Mouse (Mus musculus): Measurements from ENCODE around the gene Nr1h5. TPM values are rescaled to one million over a fixed set of nuclear protein-coding genes. Genes with fewer than 3 reads are reported as not detected.

Nr1h5 gene
- not detected in 2 replicates for total RNA-seq (2015)
- total RNA-seq (2017), result not detected in 2 replicates

GRCm38 (mm10) chr3:102964033-102964432 is at the start of gene Nr1h5:
Nr1h5 (minus strand) TSS chr3:102964133.
- ATAC-seq (replicated peaks; ENCODE audit: poor library complexity), result no peak

- no peak for ATAC-seq (replicated peaks; ENCODE audit: poor library complexity)
Observed at GRCm38 (mm10) chr3:103001595-103001994, 37.7 kb upstream of the Nr1h5 start.

GRCm38 (mm10) chr3:102997591-102997990 is 33.7 kb upstream of the Nr1h5 start:
- no peak for ATAC-seq (replicated peaks; ENCODE audit: poor library complexity)

GRCm38 (mm10) chr3:102997036-102997435 is 33.1 kb upstream of the Nr1h5 start:
- ATAC-seq (replicated peaks; ENCODE audit: poor library complexity), result no peak

GRCm38 (mm10) chr3:102995605-102996321 is 31.8 kb upstream of the Nr1h5 start, which contains the start of gene Sike1:
Sike1 (plus strand) TSS chr3:102995708.
- ATAC-seq (replicated peaks; ENCODE audit: poor library complexity), result peak; percentile 93

DNA sequence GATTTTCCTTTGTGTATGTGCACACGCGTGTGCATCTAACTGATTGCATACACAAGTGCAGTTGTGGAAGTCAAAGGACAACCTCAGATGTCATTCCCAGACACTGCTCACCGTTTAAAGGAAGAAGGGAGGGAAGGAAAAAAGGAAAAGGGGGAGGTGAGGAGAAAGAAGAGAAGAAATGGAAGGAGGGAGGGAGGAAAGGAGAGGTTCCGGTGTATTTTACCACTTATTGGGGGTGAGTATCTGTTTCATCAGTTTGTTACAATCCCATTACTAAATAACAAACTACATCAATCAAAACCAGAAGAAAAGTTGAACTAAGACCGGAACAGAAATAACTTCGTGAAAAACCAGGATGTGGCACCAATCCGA is 31.3 kb upstream of the Nr1h5 start:
- ATAC-seq (replicated peaks; ENCODE audit: poor library complexity), result no peak

- ATAC-seq (replicated peaks; ENCODE audit: poor library complexity), result no peak
Observed at GRCm38 (mm10) chr3:102992936-102993335, 29.0 kb upstream of the Nr1h5 start.

GRCm38 (mm10) chr3:102991041-102991440 is 27.1 kb upstream of the Nr1h5 start:
- ATAC-seq (replicated peaks; ENCODE audit: poor library complexity), result no peak

DNA sequence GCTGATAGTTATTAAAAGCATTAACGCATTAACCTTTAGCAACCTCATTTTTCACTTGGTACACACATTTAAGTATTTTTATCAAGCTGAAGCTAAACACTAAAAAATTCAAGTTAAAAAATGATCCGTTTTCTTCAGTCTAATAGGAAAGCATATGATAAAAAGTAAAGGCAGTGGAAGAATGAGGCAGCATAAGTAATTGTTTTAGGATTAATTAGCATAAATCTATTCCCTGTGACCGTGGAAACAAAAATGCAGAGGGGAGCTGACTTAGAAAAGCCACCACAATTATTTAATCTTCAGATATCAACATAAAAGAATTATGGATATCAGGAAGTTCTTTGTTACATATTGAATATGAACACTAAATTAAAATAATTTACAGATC is 16.4 kb upstream of the Nr1h5 start:
- no peak for ATAC-seq (replicated peaks; ENCODE audit: poor library complexity)

GRCm38 (mm10) chr3:102979550-102980348 is 15.8 kb upstream of the Nr1h5 start:
- no peak for ATAC-seq (replicated peaks; ENCODE audit: poor library complexity)

DNA sequence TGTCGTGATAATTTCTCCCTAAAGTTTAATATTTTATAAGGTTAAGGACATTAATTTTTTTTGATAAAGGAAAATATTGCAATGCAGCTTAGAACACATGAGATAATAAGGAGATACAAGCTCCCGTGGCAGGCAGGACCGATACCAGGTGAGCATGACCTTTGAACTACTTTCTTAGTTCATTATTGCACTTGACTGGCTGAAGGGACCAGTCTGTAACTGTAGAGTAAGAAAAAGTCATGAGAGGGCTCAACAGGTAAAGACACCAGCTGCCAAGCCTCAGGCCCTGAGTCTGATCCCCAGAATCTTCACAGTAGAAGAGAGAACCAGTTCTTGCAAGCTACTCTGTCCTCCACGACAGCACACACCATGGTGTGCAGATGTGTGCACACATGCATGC is 13.0 kb upstream of the Nr1h5 start:
- ATAC-seq (replicated peaks; ENCODE audit: poor library complexity), result no peak

DNA sequence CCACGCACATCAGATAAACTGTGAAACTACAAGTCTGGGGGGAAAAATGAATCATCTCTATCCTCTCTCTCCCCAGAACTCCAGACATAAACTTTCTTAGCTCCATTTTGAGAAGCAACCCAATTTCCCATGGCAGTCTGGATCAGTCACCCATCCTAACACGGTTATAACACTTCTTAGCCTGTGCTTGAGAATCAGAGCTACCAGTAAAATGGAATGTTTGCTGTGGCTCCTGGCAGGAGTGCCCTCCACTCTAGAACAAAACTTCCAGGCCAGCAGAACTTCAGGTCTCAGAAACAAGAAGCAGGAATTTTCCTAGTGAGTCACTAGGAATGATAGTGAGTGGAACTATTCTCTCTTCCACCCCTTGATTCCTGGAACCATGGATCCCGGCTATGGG is 6.6 kb upstream of the Nr1h5 start:
- no peak for ATAC-seq (replicated peaks; ENCODE audit: poor library complexity)

GRCm38 (mm10) chr3:102970067-102970466 is 6.1 kb upstream of the Nr1h5 start:
- ATAC-seq (replicated peaks; ENCODE audit: poor library complexity), result no peak

- no peak for ATAC-seq (replicated peaks; ENCODE audit: poor library complexity)
Observed at GRCm38 (mm10) chr3:102955596-102955995, 8.3 kb downstream of the Nr1h5 start.

DNA sequence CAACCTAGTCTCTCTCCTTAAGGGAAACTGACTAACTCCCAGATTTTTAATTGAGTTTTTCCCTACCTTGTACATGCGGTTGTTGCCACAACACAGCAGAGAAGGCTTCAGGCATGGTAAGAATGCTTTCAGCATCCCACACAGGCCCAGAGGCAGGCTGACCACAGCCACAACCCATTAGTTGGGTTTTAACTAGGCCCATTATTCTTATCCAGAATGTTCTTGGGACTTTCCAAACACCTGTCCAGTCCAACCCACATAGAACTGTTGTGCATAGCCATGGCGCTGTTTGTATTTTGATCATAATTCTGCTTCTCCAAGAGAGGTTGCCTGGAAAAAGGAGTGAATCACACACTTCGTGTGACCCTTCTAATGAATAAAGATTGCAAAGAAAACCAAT is 8.8 kb downstream of the Nr1h5 start:
- no peak for ATAC-seq (replicated peaks; ENCODE audit: poor library complexity)

DNA sequence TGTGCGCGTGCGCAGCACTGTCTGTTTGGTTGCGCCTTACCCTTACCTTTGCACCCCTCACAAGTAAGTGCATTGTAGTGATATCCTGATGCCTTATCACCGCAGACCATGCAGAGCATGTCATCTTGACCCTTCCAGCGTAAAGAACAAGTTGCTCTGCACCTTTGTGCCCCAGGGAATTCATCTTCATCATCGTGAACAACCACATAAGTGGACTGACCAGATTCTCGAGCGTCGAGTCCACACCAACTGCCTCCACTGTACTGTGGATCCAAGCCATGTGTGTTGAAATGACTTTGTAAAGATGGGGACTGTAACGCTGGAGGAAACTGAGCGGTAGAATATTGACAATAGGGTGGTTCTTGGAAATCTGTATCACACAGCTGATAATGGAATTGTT is 9.5 kb downstream of the Nr1h5 start:
- ATAC-seq (replicated peaks; ENCODE audit: poor library complexity), result no peak

DNA sequence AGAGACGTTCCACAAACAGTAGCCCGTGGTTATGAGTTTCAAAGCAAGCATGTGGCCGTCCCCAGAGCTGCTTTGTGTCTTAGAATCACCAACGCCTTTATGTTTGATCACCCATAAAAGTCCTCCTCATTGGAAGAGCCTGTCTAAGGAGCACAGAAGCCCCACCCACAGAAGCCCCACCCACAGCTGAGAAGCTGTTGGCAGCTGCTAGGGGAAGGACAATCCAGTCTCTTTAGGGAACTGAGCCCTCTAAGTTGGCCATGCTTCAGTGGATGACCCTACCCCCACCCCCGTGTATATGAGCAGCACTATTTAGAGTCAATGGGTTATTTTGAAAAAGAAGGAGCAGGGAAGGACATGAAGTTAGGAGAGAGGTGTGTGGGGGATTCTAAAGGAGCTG is 17.1 kb downstream of the Nr1h5 start:
- no peak for ATAC-seq (replicated peaks; ENCODE audit: poor library complexity)

DNA sequence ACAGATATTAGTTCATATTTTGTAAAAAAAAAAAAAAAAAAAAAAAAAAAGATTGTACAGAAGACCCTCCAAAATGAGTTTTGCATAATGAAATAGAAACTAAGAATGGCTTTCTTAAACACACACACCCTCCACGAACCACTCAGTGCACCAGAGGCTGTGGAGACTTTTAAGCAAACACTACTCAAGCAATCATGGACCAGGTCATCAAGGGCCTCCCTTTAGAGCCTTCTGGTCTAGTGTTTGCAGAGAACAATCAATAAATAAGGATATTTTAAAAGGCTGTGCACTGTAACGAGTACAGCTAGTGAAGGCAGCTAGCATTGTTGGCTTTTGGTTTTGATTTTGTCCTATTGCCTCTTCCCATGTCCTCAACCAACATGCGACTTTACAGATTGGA is 17.6 kb downstream of the Nr1h5 start:
- no peak for ATAC-seq (replicated peaks; ENCODE audit: poor library complexity)

GRCm38 (mm10) chr3:102938100-102938499 is 25.8 kb downstream of the Nr1h5 start:
- ATAC-seq (replicated peaks; ENCODE audit: poor library complexity), result no peak

DNA sequence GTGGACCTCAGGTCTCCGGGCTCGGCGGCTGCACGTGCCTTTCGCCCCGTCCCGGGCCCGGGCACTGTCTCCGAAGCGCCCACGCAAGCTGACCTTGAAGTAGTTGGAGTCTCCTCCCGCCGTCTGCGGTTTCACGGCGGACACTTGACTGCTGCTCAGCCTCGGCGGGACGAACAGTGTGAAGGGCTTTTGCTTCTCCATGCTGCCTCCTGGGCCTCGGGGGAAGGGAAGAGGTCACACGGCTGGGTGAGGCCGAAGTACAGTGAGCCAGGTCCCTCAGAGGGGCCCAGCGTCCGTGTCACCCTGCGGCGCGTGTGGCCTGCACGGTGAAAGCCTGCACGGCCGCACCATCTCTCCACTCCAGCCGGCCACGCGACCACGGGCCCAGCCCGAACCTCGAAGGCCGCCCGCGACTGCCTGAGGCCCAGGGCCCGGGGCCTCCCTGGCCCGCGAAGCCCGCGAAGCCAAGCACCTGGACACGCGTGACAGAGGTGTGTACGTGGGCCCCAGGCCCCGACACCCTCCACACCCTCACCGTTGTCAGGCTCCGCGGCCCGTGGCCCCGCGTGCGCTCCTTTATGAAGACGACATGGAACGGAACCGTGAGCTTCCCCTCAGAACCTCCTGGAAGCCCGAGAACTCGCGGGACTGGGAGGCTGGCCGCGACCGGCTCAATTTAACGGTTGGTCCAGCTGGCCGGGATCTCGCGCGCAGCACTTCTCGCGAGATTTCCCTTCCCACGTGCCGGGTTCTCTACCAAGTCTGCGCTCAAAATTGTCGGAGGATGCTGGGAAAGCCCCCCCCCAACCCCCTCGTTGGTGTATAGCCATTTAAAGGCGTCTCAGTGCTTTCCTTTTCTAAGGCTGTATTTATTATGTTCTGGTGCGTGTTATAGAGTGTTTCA is 28.2 kb downstream of the Nr1h5 start, which contains the start of gene Sycp1:
TSS of gene Sycp1 (minus strand) at position 650 of the 904 bp plus-strand sequence.
- ATAC-seq (replicated peaks; ENCODE audit: poor library complexity), result no peak

DNA sequence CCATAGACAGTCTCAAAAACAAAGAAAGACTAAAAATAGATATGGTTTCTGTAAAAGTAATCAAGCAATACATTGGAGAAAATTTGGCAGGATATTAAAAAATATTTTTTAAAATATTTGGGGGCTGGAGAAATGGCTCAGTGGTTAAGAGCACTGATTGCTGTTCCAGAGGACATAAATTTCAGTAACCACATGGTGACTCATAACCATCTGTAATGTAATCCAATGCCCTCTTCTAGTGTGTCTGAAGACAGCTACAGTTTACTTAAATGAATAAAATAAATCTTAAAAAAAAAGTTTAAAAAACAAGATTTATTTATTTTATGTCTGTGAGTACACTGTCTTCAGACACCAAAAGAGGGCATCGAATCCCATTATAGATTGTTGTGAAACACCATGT is 64.8 kb downstream of the Nr1h5 start:
- ATAC-seq (replicated peaks; ENCODE audit: poor library complexity), result no peak
